Mouse (Mus musculus) gonadal fat pad, adult 2 months (tissue): Measurements from ENCODE around the gene Reg2. TPM values are rescaled to one million over a fixed set of nuclear protein-coding genes. Genes with fewer than 3 reads are reported as not detected.
"Not testable (repeated sequence)": the region's sequence is repeated elsewhere in the genome, so short reads cannot be mapped to it uniquely, and the experiment has no call there.

Experiments used
- DNase-seq: peaks from one replicate; pipeline ENCODE4 v3.0.0-alpha.2; 2012; ENCODE audit warnings: low read depth
- polyA plus RNA-seq: library from polyadenylated mRNA; depleted of rRNA; stranded (reverse); fragments of >200 nt; gene quantifications from 2 replicates; pipeline ENCODE4 v1.2.3, GENCODE M21; 2012; rRNA removed

The Reg2 gene
- polyA plus RNA-seq: not detected in 2 replicates

DNA sequence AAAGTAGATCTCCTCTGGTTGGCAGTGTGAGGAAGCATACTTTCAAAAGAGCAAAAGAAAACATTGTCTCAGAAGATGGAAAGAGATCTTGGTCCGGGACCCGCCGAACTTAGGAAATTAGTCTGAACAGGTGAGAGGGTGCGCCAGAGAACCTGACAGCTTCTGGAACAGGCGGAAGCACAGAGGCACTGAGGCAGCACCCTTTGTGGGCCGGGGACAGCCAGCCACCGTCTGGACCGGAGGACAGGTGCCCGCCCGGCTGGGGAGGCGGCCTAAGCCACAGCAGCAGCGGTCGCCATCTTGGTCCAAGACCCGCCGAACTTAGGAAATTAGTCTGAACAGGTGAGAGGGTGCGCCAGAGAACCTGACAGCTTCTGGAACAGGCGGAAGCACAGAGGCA is at the start of gene Reg2:
Gene Reg2 (plus strand): TSS at position 301 of the 400 bp plus-strand sequence.
- not testable (repeated sequence) for DNase-seq

- no peak for DNase-seq
These were observed 33.4 kb upstream of the Reg2 start for GRCm38 (mm10) chr6:78361971-78362563.

DNA sequence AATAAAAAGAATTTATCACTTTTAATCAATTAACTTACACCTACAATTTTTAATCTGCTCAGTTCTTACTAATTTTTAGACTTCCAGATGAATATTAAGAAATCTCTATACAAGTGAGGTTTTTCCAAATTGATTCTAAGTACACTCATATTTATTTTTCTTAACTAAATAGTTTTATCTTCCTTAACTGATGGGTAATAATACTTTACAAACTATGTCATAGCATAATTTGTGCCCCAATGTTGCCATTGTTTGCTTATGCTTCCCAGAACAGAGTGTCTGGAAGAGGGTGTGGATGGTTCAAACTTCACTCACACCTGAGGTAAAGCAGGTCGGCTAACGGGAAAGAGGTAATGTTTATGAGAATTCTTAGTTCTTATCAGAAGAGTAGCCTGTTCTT is 25.1 kb upstream of the Reg2 start, which contains the start of gene Reg3b:
Gene Reg3b (plus strand): TSS at position 301 of the 400 bp plus-strand sequence.
- DNase-seq: no peak

DNA sequence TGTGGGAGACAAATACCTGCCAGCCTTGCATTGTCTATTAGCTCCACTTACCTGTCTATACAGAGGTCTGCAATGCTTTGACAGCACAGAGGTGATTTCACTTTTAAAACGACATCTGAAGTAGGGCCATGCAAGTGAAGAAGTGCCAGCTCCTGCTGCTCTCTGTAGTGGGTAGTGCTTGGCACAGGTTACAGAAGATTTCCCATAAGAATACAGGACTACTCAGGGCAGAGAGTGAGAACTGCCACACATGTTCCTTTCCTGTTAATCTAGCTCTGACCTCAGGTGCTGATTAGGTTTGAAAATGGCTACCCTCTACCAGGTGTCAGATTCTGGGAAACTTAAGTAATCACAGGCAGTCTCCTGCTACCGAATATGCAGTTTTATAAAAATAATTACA is 16.7 kb upstream of the Reg2 start, which contains the start of gene Reg3d:
Gene Reg3d (minus strand): TSS at position 101 of the 400 bp plus-strand sequence.
- DNase-seq: no peak

DNA sequence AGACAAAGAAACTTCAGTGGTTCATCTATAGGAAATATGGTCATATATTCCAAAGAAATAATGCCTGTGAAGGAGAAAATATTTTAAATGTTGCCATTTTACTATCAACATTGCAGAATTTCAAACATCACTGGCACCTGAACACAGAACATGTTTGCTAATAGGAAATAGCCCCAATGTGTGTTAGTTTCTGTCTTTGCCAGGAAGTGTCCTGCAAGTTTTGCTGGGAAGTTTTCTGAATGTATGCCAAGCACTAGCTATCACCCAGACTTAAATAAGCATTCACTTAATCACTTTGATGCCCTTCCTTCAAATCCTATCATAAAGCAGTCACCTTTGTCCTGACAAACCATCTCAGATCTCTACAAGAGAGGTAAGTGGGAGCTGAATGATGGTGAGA is 15.0 kb upstream of the Reg2 start, which contains the start of gene Reg3a:
Gene Reg3a (plus strand): TSS at position 301 of the 400 bp plus-strand sequence.
- no peak for DNase-seq

- DNase-seq: no peak
These were observed 9.8 kb upstream of the Reg2 start for GRCm38 (mm10) chr6:78385609-78386008.

- not testable (repeated sequence) for DNase-seq
These were observed 27.0 kb downstream of the Reg2 start, which contains the start of gene Reg1 for GRCm38 (mm10) chr6:78422411-78422810. Gene Reg1, plus strand, starts transcription at chr6:78422711.

DNA sequence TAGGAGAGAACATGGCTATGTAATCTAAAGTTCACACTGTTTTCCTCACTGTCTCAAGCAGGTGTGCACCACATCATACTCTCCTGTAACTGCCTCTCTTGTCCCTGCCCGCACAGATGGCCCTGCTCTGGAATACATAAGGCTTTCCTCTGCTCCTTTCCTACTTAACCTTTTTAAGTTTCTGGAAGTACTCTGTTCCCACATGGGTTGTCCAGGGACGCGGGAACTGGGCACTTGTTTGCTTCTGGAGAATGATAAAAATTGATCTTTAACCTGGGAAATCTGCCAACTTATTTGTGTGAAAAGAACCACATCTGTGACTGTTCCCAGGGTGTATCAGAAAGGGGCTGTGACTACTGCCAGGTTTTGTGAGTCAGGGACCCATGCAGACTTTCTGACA is 30.1 kb downstream of the Reg2 start:
- DNase-seq: no peak

DNA sequence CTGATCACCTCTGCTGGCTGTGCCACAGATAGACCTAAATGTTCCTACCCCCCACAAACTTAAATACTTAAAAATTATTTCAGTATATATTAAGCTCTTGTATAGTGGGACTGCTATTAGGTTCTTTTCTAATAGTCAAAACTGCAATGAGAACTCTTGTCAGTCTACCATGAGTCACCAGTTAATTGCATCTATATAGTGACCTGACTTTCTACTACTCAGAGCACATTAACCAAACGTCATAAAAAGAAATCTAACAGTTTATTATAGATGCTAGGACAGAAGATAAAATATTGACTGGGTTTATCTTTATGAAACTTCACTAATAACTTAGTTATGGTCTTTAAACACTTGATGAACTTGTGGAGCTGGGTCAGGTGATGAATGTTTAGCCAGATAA is 51.8 kb downstream of the Reg2 start:
- DNase-seq: no peak

- no peak for DNase-seq
These were observed 53.0 kb downstream of the Reg2 start for GRCm38 (mm10) chr6:78448409-78448808.

DNA sequence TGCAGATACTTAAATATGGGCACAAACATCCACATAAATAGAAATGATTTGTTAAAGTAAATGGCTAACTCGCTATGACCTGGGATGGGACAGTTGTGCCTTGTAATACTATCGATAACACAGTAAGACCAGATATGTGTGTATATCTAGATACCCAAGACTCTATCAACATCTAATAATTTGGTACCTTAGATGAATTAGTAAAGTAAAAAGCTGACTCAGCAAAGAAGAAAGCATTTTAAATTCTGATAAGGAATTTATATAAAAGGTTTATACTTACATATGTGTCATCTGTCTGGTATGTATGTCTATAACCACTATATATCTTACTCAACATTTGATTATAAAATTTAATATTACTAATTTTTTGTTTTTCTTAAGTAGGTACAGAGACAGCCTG is 57.4 kb downstream of the Reg2 start:
- no peak for DNase-seq

Other genes starting within 250 kb of the Reg2 start
- gene Reg3b, start 25.0 kb upstream of the Reg2 start, polyA plus RNA-seq: 0.22 and 0.23 TPM in 2 replicates
- not detected in 2 replicates for gene Reg3d, start 16.8 kb upstream of the Reg2 start, polyA plus RNA-seq
- not detected in 2 replicates for gene Reg3a, start 14.9 kb upstream of the Reg2 start, polyA plus RNA-seq
- 0.36 and 0.88 TPM in 2 replicates for gene Reg1, start 27.1 kb downstream of the Reg2 start, polyA plus RNA-seq
- gene Reg3g, start 73.2 kb downstream of the Reg2 start, polyA plus RNA-seq: 0.58 TPM in 1 of 2 replicates, not detected in the other